Mouse (Mus musculus): ENCODE results near the gene Tmem110.
A peak's percentile ranks its signal among the peaks of the same experiment; 100 is the strongest.

Tmem110 gene

DNA sequence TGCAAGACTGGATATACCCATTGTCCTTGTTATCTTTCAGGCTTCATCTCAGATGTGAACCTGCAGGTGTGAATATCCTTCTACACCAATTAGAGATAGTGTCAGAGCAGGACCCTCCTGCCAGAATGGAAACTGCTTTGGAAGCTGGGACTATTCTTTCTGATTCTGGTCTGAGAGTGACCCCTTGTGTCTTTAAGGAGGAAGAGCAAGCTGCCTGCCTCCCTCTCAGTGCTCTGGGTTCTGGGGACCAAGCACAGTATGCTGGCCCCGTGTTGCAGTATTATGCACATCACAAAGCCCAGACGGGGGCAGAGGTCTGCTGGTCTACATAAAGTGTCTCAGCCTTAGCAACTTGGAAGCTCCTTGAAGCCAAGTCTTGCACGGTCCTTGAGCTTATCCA, 39.9 kb downstream of the Tmem110 start:
- peak in 1 of 2 experiments; percentile 4 for DNase-seq

DNA sequence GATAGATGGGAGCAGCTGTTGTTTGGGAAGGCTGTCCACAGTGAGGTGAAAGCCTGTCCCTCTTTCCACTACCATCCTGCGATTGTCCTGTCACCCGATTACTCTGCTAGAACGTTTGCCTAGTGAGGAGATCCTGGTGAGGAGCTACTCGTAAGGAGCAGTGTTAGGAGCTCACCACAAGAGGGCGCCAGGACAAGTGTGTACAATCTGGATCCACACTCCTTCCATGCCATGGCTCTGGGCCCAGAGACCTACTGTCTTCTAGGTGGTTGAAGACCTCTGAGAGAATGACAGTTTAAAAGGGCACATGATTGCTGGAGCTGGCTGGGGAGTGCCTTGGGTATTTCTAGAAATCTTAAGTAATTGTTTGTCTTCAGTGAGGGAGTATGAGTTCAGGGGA, 41.7 kb downstream of the Tmem110 start:
- peak; percentile 73 for DNase-seq

DNA sequence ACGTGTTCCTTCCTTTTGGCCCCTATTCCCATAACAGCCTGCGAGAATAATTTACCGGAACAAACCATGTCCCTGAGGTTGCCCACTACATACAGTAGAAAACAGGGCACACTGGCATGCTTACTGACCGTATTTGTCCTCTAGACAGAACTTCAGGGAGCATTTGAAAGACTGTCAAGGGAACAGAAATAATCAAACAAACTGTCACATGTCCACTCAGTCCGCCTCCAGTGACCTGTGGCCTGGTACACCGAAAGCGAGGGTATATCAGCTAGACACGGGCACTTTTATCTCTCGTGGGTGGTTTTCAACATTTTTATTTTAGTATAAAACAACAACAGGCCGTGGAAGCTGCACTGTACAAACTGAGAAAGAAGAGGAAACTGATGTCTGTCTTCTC, 43.4 kb downstream of the Tmem110 start:
- DNase-seq = no peak

DNA sequence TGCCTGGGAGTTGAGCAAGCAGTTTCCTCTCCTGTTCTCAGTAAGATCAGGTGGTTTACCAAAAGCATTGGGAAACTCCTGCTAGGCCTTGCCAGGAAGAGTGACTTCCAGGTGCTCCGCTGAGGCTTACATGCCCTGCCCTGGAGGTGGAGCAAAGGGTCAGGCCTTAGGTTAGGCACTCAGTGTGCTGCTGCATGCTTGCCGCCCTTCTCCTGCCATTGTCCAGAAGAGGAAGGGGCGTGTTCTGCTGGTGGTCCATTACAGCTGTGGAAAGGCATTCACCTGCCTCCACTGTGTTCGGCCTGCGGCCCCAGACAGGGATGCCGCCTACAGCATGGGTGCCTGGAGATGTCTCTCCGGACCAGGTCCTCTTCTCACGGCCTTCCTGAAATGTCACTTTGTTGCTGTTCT, 44.0 kb downstream of the Tmem110 start:
- no peak for DNase-seq

DNA sequence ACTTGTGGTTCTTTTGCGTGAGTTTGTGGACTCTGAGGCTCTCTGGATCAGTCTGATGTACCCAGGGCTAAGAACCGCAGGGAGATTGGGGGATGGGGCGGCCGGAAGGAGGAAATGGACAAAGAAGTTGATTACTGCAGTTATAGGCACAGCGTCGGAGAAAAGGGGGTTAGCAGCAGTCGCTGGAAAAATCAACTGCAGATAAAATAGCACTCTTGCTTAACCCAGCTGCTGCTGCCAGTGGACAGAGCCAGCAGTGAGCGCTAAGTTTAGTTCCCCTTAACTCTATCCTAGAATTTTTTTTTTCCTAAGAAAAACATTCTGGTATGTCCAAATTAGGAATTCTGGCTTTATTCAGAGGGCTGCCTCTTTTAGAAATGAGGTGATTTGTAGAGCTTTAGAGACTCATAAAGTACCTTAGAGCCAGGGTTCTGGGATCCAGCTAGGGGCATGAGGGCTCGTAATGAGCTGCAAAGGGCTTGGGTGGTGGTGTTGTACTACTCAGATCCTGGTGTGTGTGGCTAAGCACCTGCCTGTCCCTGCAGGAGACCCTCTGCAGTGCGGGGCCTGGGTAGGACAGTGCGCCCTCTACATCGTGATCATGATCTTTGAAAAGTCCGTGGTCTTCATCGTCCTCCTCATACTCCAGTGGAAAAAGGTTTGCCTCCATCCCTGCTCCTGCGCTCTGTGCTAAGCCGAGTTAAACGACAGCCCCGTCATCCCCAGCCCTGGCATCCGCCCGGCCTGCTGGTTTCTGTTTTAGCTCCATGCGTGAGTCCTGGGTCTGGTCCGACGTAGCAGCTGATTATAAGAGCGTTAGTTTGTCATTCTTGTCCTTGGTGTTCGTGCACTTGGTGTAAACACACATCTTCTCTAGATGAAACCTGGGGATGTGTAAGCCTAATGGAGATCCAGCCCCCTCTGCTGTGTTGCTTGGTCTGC, 45.1 kb downstream of the Tmem110 start:
- DNase-seq = no peak

DNA sequence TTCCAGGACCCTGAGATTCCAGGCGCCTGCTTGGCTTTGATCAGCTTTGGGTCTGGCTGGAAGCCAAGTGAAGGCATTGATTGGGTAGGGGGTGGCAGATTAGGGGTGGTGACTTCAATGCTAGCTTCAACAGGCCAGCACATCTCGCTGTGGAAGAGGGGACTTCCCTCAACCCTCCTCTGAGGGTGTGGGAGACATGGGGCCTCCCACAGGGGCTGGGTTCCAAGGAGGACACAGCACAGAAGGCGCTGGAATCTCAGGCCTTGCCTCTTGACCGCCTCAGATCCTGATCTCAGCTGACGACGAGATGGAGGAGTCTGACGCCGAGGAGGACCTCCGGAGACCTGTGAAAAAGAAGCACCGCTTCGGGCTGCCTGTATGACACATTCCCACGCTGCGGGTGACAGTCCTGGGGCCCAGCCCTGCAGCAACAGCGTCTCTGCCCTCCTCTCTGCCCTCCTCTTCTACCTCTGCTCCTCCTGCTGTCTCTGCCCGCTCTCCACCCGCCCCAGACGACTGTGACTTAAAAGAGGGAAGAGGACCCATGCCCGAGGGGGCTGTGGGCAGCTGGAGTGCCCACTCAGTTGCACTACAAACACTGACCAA, 48.8 kb downstream of the Tmem110 start:
- no peak for DNase-seq

DNA sequence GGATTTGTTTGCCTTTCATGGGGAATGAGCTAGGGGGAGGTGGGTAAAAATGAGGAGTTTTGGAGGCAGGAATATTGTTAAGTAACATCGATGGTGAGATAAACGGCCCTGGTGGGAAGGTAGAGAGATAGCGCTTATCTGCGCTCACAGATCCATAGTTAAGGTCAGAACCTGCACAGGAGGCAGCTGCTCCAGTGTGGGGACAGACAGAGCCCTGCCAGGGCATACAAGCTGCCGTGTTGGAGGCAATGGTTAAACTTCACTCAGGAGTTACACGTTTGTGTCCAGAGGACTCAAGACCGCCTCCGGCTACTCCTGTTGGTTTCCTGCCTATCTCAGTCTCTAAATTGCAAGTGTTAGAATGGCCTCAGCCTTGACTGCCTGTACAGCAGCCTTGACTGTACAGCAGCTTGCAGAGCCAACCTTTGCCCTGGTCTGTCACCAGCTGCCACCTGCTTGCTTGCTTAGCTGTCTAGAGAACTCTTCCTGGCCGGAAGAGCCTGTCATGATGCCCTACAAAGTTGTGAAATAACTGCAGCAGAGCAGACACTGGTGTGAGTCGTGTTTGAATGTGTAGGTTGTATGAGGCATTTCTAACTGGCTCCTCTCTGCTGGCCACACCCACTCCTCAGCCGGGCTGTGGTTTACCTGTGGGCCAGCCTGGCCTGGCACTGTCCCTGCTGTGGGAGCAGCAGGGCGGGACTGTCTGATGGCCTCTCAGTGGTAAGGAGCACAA, 49.9 kb downstream of the Tmem110 start:
- no peak for DNase-seq

DNA sequence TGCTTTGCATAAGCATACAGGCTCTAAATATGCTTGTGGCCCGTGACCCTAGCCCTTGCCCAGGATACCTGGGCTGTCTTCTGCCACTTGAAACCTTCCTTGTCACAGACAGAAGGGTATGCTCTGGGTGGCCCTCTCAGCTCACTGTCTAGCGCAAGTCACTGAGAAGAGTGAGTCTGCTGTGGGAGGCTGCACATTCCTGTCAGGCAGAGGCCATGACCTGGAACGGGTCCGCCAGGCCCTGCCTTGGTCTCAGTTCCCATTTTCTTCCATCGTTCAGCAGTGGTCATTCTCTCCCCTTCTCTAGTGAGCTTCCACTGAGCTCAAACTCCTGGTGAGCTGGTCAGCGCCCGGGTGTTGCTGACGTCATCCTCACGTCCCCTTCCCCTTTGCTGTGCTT, 50.6 kb downstream of the Tmem110 start:
- DNase-seq = no peak

DNA sequence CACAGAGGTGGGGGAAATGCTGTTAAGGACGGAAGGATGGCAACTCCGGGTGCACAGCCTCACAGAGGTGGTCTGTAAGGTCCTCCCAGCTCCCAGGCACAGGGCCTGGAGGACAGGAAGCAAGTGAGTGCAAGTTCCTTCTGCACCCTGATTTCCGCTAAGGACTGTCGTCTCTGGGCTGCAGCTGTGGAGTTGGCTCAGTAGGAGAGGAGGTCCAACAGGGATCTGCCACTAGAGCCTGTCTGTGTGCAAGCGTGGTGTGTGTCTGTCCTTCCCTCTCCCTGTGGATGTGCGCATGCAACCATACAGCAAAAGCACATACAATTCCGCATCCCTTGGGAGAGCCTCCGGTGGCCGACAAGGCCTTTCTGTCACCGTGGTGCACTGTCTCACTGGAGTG, 51.1 kb downstream of the Tmem110 start:
- no peak for DNase-seq

DNA sequence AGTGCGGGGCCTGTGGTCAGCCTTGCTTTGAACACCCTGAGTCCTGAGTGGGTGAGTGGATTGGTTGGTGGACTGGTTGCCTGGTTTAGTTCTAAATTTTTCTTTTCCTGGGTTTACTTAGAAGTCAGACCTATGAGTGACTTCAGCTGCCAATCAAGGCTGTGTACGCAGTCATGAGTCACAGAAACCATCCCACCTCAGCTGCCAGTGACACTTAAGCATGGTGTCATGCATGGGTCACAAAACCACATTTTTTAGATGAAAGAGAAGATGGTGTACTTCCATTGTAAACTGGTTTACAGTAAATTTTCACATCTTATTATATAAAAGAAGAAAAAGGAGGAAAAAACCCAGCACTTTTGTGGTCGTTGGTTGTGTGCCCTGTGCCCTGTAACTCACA, 52.4 kb downstream of the Tmem110 start:
- no peak for DNase-seq

DNA sequence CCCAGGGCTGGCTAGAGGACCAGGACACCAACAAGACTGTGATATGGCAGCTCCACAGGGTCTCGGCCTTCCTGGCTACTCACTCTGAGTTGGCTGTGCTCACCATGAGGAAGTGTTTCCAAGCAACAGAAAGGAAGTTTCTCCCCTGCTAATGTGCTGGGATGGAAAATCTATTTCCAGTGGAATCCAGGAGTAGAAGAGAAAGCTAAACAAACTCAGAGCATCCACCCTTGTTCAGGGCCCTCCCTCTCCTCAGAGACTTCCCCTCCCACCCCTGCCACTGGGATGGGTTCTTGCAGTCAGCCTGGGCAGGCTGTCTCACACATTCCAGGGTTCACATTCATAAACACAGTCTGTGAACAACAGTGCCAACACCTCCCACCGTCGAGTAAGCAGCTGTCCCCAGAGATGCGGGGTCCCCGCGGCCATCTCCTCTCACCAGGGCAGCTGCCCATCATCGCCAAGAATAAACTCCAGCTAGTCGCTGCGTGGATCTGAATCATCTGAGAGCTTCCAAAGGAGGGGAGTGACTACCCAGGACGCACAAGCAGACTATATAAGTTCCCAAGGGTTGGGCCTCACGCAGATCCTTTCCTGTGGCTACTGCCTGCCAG, 53.7 kb downstream of the Tmem110 start, which contains the start of gene Mustn1:
Gene Mustn1 (plus strand): TSS at position 243 of the 614 bp plus-strand sequence.
- DNase-seq = no peak

DNA sequence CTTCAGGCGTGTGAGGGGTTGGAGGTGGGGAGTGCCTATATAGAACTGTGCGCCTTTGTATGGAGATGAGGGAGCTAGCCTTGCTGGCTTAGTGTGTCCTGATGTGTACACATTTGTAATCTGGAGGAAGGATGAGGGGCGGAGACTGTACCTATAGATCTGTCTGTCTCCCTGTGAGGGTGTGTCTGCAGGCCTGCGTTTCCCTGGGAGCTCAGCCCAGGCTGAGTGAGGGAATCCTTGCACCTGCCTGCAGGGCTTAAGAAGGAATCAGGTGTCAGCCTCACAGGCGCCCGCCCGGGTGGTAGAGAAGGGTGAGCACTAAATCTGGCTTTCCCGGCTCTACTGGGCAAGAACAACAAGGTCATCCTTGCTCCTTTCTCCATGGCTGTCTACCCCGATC, 54.4 kb downstream of the Tmem110 start:
- no peak for DNase-seq

DNA sequence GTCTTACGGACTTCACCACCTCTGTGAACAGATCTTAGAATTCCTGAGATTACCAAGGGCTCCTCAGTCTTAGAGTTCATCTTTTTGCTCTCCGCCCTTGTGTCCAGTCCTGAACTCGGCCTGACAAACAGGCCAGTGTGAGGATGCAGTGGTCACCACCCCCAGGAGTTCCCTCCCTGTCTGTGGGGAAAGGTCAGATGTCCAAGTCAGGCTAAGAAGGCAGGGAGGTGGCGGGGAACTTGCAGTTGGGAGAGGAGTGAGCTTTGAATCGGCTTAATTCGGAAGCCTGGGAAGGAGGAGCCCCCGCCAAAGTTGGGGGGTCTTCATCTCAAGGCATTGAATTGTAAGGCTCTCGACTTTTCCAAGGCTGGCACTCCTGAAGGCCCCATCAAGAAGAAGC, 54.9 kb downstream of the Tmem110 start:
- DNase-seq = no peak

DNA sequence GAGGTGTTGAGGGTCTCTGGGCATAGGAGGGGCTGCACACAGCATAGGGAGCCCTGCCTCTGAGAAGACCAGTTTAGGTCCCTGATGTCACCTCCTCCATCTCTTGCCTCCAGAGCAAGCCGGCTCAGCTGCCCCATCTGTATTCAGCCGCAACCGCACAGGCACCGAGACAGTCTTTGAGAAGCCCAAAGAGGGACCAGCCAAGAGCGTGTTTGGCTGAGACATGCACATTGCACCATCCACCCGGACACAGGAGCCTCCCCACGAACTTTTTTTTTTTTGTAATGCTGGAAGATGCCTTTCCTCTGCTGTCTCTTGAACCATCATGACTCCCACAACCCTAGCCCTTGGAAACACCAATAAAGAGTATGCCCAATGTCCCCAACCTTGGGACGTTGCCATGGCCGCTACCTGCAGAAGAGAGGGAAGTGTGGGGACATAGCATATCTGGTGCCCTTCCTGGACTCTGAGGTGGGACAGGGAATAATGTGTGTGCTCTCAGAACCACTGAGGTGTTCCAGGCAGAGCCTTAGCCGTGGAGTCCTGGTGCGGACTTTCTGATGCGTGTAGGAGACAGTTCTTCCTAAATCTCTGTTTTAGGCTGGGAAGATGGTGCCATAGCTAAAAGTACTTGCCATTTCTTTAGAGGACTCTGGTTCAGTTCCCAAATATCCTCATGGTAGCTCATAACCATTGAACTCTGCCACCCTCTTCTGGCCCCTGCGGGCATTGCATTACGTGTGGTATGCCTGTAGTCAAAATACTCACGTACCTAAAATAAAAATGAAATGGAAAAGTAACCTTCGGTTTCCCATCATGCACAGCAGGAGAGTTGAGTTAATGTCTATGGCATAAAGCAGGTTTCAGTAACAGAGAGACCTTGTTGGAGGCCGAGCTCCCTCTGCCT, 55.7 kb downstream of the Tmem110 start:
- DNase-seq = peak; percentile 23 to 47

DNA sequence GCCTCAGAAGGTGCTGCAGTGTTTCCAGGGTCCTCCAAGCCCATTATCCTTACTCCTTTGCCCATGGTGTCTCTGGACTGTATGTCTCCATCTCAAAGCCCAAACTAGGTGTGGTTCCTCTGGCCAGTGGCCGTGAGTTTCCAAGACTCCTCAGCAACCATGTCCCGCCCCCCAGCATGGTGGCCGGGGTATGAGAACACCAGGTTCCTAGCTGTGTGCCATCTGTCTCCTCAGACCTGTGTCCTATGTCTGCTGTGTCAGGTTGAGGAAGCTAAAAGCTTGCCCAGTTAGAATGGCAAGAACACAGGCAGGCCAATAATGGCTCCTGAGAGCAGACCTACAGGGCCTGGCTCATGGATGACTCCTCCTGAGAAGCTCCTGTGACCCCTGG, 56.3 kb downstream of the Tmem110 start:
- no peak for DNase-seq

DNA sequence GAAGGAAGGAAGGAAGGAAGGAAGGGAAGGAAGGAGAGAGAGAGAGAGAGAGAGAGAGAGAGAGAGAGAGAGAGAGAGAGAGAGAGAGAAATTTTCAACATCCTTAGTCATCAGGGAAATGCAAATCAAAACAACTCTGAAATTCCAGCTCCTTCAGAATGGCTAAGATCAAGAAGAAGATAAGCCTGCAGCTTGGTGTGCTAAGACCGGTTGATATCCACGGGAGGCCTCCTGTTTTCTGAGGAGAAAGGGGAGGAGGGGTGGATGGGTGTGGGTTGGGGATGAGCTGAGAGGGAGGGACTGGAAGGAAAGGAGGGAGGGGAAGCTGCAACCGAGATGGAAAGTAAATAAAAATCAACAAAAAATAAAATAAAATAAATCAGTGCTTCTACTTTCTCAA, 59.9 kb downstream of the Tmem110 start:
- DNase-seq = no peak

DNA sequence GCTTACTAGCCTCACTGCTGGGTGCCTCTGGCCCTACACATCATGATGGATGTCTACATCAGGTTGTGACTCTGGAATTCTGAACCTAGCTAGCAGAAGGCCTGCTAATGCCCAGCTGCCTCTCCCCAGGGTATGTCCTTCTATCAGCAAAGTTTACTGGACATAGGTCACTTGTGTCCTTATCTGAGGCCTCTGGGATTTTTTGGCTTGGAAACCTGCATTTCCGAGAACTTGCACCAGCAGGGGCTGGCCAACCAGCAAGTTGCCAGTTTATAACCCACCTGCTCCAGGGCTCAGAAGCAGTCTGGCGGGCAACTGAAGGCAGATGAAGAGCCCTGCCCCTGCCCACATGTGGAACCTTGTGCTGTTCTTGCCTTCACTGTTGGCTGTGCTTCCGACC, 60.8 kb downstream of the Tmem110 start, which contains the start of gene Itih4:
Gene Itih4 (plus strand): TSS at position 273 of the 400 bp plus-strand sequence.
- DNase-seq = no peak

DNA sequence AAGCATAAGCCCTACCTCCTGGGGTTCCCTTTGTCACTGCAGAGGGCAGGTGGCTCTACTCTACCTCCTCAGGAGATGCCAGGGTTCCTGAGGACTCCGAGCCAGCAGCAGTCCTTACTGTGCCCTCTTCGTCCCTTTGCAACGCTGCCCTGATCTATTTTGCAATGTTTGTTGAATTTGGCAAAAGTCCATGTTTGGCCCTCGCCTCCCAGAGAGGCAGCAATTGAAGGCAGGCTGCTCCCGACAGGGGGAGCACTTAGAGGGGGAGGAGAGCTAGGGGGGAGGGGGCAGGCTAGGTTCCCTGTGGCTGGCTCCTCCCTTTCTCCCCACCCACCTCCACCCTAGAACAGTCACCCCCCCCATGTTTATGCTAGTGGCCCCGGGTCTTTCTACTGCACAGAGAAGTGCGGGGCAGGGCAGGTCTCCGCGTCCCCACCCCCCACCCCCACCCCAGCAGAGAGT, 62.9 kb downstream of the Tmem110 start:
- DNase-seq = no peak

DNA sequence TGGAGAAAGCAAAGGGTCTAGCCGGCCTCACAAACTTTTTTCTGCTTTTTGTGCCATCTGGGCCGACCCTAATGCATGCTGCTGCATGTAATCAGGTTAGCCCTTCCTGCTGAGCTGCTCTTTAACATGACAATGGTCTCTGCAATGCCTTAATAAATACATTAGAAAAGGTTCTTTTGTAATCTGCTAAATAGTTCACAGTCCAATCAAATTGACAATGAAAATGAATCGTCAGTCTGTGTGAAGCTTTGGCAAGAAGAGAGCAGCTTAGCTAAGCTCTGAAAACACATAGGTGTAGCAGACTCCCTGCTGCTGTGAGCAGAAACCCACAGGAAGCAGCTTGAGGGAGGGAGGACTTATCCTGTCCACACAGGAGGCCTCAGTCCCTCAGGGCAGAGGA, 74.6 kb downstream of the Tmem110 start:
- DNase-seq = no peak

DNA sequence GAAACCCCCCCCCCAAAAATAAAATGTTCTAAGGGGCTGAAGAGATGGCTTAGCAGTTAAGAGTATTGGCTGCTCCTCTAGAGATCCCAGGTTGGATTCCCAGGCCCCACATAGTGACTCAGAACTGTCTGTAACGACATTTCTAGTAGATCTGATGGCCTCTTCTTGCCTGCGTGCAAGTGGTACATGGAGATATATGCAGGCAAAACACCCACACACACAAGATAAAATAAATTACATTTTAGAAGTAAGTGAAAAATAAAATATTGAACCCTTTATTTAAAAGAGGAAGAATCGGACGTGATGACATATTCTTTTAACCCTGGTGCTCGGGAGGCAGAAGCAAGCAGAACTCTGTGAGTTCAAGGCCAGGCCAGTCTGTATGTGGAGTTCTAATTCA, 77.2 kb downstream of the Tmem110 start:
- no peak for DNase-seq

DNA sequence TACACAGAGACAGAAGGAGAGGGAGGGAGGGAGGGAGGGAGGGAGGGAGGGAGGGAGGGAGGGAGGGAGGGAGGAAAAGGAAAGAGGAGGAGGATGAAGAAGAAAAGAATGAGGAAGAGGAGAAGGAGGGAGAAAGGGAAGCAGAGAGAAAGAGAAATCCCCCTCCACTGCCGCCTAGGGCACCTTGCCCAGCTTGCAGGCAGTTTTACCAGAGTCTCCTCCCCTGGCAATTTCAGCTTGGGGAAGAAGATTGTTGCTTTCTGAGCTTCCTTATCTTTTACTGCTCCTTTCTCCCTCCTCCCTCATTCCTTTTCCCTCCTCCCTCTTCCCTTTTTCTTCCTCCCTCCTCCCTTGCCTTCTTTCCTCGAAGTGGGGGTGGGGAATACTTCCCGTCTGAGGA, 77.6 kb downstream of the Tmem110 start:
- DNase-seq = no peak

DNA sequence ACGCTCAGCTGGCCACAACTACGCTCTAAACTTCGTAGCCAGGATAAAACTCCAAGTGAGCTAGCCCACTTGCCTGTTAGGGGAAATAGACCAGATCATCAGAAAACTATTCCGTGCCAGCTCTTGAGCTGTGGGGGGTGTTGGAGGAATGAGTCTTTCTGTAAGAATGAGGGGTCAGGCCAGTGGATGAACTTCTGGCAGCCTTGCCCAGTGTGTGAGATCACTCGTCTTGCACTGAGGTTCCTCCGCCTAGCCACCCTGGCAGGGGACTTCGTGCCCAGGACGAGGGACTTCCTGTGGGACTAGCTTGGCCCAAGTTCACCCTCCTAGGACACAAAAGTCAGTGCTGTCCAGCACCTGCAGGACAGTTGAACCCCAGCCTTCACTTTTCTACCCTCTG, 78.9 kb downstream of the Tmem110 start:
- DNase-seq = no peak

Data from B cell, adult 2 months (primary cell).